In the genomic region with DNA sequence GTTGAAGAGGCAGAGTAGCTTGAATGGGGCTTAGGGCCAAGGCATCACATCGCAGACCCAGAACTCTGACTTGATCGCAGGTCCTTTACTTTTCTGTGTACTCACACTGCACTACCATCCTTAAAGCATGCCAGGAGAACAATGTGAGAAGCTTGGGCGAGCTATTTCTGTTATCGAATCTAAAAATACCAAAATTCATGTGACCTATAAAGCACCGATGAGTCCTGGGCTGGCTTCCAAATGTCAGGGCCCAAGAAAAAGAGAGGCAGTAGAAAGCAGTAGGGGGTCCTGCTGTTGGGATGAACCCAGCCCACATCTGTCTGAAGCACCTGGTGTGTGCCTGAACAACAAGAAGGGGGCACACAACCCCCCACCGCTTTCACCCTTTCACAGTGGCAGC, we compare ENCODE assay signal across 25 mouse cellular contexts.
A peak's percentile ranks its signal among the peaks of the same experiment; 100 is the strongest.
DNase-seq lines count a peak whose midpoint lies in the region; ATAC-seq lines count a peak whose summit lies in the region.
"Had no signal": no experiment of that assay in that cellular context is flagged by ENCODE, and none has a peak within 500 bp of the region (broad histone marks: within the 10 kb centered on the region; RNA-seq: fewer than 3 reads in every experiment).

No protein-coding gene starts in this region.

- H3K4me2 ChIP-seq in heart, embryonic 16.5 days (ENCODE audit: low read depth, low read length), result no peak overlapping the region
- no peak overlapping the region for H3K4me2 ChIP-seq in hindbrain, embryonic 13.5 days
- H3K4me2 ChIP-seq: embryonic facial prominence, embryonic 15.5 days; hindbrain, embryonic 12.5 days; limb, embryonic 12.5 days; liver, embryonic 11.5 days; stomach, embryonic 15.5 days had no signal

- no peak overlapping the region for H3K9ac ChIP-seq in heart, embryonic 16.5 days (ENCODE audit: low read length)
- H3K9ac ChIP-seq in hindbrain, embryonic 13.5 days, result no peak overlapping the region
- H3K9ac ChIP-seq: embryonic facial prominence, embryonic 15.5 days; hindbrain, embryonic 12.5 days; limb, embryonic 12.5 days; liver, postnatal 0 days; stomach, embryonic 15.5 days had no signal

- ATAC-seq in heart, embryonic 16.5 days (replicated peaks; ENCODE audit: extremely low read depth, insufficient read depth, low FRiP score), result peak; percentile 76
- no peak for ATAC-seq in hindbrain, embryonic 13.5 days (ENCODE audit: low FRiP score)
- ATAC-seq: forebrain, embryonic 14.5 days; liver, postnatal 0 days; midbrain, embryonic 16.5 days had no signal

- H3K36me3 ChIP-seq in heart, embryonic 16.5 days (ENCODE audit: control insufficient read depth, insufficient read depth), result no peaks in the 10 kb centered on the region
- no peaks in the 10 kb centered on the region for H3K36me3 ChIP-seq in hindbrain, embryonic 13.5 days
- H3K36me3 ChIP-seq: embryonic facial prominence, embryonic 15.5 days; hindbrain, embryonic 12.5 days; limb, embryonic 12.5 days; midbrain, embryonic 10.5 days; stomach, embryonic 15.5 days had no signal

- intact Hi-C loops in left cerebral cortex, postnatal 4 days (cut with DNase I), result no loop called here
- intact Hi-C loops in left cerebral cortex, postnatal 14 days (cut with DNase I), result no loop called here

- H3K4me3 ChIP-seq in heart, embryonic 16.5 days (ENCODE audit: low read length), result no peak overlapping the region
- no peak overlapping the region for H3K4me3 ChIP-seq in hindbrain, embryonic 13.5 days
- H3K4me3 ChIP-seq: embryonic facial prominence, embryonic 15.5 days; gastrocnemius, adult 2 months; hindbrain, embryonic 12.5 days; limb, embryonic 12.5 days; midbrain, embryonic 10.5 days; stomach, embryonic 15.5 days had no signal

- peak overlapping the region; percentile 57 for H3K27ac ChIP-seq in heart, embryonic 16.5 days (ENCODE audit: low read length)
- no peak overlapping the region for H3K27ac ChIP-seq in hindbrain, embryonic 13.5 days
- H3K27ac ChIP-seq: embryonic facial prominence, embryonic 15.5 days; gastrocnemius, adult 2 months; hindbrain, embryonic 12.5 days; limb, embryonic 12.5 days; midbrain, embryonic 10.5 days; stomach, embryonic 15.5 days had no signal

- no peaks in the 10 kb centered on the region for H3K9me3 ChIP-seq in heart, embryonic 16.5 days (replicated peaks; ENCODE audit: control insufficient read depth, low read length)
- H3K9me3 ChIP-seq in hindbrain, embryonic 13.5 days, result no peaks in the 10 kb centered on the region
- H3K9me3 ChIP-seq: embryonic facial prominence, embryonic 15.5 days; hindbrain, embryonic 12.5 days; limb, embryonic 12.5 days; midbrain, embryonic 10.5 days; stomach, embryonic 15.5 days had no signal

- H3K4me1 ChIP-seq in heart, embryonic 16.5 days (ENCODE audit: control insufficient read depth, insufficient read depth, low read length), result peaks cover 3% of the 10 kb centered on the region; the same call in 1 of the 2 replicates
- H3K4me1 ChIP-seq in hindbrain, embryonic 13.5 days (replicated peaks), result no peaks in the 10 kb centered on the region
- H3K4me1 ChIP-seq: embryonic facial prominence, embryonic 15.5 days; hindbrain, embryonic 12.5 days; limb, embryonic 12.5 days; midbrain, embryonic 10.5 days; stomach, embryonic 15.5 days had no signal

- H3K27me3 ChIP-seq in heart, embryonic 16.5 days (ENCODE audit: control insufficient read depth, insufficient read depth, low read length), result no peaks in the 10 kb centered on the region
- H3K27me3 ChIP-seq in hindbrain, embryonic 13.5 days, result no peaks in the 10 kb centered on the region
- H3K27me3 ChIP-seq: embryonic facial prominence, embryonic 15.5 days; hindbrain, embryonic 12.5 days; limb, embryonic 12.5 days; stomach, embryonic 15.5 days had no signal

- DNase-seq in cerebellum, adult 11 months, result peak; percentile 3
- no peak for DNase-seq in cerebellum, postnatal 4 days (ENCODE audit: low spot score in 2 of 2)
- peak; percentile 8 for DNase-seq in left cerebral cortex, postnatal 4 days
- DNase-seq in left cerebral cortex, postnatal 14 days (ENCODE audit: low spot score in 2 of 2), result no peak
- DNase-seq in layer of hippocampus, adult 9-10 months (ENCODE audit: low spot score), result no peak
- no peak for DNase-seq in kidney, adult 9 months
- DNase-seq: adrenal gland, postnatal 14 days; gastrocnemius, adult 2 months; kidney, adult 18-20 months; kidney, postnatal 14 days; liver, postnatal 0 days; lung, postnatal 10 days; right cerebral cortex, adult 18-20 months; right cerebral cortex, postnatal 4 days; thymus, postnatal 25 days had no signal

- 48% methylated on average over 6 of the region's 6 CpGs for WGBS in heart, embryonic 16.5 days
- whole genome bisulfite sequencing in hindbrain, embryonic 13.5 days, result 84% methylated on average over 6 of the region's 6 CpGs

Comparison
In these comparisons a context has a peak if more than half of its experiments do, and no peak if none do; other contexts are left out.
1. DNase-seq: peak in cerebellum, adult 11 months (single experiment) and left cerebral cortex, postnatal 4 days (single experiment); none in cerebellum, postnatal 4 days (0 of 2), left cerebral cortex, postnatal 14 days (0 of 2), layer of hippocampus, adult 9-10 months (single experiment) and kidney, adult 9 months (single experiment).